Mouse (Mus musculus): ENCODE measurements around the gene Olfr792.

Gene Olfr792

DNA sequence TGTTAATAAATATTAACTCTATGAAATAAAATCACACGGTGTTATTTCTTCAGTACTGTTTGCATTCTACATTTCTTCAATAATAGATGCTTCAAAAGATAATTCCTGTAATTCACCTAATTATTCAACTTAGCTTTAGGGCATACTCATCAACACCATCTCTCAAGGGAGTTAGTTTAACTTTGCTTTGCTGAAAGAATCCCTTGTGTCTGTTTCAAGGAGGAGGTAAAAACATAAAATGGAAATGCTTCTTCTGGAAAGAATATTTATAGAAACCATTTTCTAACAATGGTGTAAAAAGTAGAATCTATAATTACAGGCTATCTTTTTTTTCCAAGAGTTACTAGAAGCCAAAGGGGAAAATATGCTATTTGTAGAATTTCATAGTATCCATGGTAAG lies at the start of gene Olfr792:
Gene Olfr792 (plus strand): TSS at position 301 of the 400 bp plus-strand sequence.
- DNase-seq = no peak

DNA sequence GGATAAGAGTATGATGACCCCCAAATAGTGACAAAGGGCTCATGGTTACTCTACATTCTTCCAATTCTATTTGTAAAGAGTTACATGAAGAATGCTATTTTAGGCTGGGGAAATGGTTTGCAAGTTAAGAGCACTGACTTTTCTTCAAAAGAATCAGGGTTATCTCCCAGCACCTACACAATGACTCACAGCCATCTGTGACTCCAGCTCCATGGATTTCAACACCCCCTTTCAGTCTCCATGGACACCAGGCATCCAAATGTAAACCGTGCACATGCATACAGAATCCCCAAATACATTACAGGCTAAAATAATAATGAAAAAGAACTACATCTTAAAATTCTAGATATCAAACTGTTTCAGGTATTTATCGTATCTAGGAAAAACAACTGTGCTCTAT lies 48.9 kb upstream of the Olfr792 start:
- no peak for DNase-seq

DNA sequence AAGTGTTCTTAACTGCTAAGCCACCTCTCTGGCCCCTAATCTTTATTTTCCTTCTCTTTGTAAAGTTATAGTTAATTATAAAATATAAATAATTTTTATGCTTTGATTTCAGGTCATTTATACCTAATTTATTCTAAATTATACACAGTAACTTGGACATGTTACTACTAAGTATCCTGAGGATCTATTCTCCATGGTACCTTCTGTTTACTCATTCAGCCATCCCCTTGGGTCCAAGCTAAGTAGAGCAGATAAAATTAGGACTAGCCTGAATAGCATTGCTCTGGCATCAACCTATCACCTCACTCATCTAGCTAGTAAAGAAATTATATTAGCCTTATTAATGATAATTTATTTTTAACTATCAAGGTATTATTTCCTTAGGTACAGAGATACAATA lies 40.8 kb upstream of the Olfr792 start, which contains the start of gene Olfr790:
Gene Olfr790 (plus strand): TSS at position 301 of the 400 bp plus-strand sequence.
- DNase-seq = no peak

DNA sequence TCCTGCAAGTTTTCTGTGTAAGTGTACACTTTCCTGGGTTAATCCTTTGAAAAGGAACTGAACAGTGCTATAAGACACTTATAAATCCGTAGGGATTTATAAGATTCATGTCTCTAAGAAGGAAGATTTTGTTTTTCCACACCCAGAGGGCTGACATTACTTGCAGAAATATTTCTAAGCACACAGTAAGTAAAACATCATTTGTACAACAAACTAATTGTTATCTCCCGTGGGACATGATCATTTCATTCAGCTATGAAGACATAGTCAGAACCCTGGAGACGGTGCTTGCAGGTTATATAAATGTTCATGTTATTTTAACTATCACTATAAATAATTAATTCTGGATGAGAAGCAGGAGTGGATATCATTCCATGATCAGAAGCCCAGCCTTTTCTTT lies 17.5 kb upstream of the Olfr792 start, which contains the start of gene Olfr791:
Gene Olfr791 (plus strand): TSS at position 301 of the 400 bp plus-strand sequence.
- DNase-seq = no peak

DNA sequence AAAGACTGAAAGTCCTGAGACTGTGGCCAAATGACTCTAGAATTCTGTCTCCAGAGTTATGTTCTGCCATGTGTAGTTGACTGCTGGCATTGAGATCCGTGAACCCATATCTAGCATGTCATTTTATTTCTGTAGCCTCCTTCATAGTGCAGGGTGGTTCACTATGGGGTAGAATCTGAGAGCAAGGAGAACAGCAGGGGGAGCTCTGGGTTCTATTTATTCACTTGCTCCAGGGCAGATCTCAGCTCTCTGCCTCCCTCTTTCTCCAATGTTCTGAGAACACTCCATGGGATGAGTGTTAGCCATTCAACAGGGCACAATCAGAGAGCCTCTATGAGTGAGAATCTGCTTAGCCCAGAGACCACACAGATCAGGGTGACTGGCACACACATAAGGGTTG lies 10.4 kb downstream of the Olfr792 start:
- DNase-seq = peak; percentile 13

DNA sequence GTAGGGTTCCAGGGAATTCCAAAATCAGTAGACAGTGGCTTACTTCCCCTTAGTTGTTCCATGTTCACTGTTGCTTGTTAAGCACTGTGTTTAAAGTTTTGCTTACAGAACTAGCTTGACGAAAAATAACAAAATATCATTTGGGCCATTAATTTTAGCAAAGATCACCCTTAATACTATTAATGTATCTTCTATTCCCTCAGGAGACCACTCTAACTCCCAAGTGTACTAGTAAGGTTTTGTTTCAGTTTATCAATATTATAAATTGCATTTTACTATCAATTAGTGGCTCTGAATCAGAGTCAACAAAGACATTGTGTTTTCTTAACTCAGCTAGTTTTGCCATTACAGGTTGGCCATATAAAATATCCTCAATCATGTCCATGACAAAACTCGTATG lies 28.4 kb downstream of the Olfr792 start, which contains the start of gene Olfr794:
Gene Olfr794 (plus strand): TSS at position 301 of the 400 bp plus-strand sequence.
- DNase-seq = no peak

DNA sequence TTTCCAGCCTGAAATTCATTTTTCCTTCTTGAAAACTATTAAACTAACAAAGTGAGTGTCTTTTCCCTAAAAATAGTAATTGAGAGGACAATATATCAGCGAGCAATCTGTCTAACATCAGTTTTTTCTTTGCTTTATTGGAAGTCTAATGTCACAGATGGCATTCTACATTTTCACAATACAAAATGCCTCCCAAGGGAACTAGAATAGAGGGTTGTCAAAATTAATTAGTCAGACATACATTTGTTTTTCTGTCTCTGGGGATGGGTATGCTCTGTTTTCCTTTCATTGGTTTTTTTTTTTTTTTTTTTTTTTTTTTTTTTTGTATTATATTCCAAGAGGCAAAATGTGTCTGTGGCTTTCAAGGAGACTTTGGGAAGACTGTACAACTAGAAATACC lies 38.1 kb downstream of the Olfr792 start:
- DNase-seq = no peak
